Mouse (Mus musculus) left cerebral cortex, adult 6 months (tissue): ENCODE data around the gene Gm21721. TPM values are rescaled to one million over a fixed set of nuclear protein-coding genes. Genes with fewer than 3 reads are reported as not detected.

Experiments used
- long read RNA-seq, 2 experiments: library from polyadenylated mRNA; unstranded; transcript quantifications; one replicate each; pipeline ENCODE4 v2.0.0; 2019 to 2020
- polyA plus RNA-seq: library from polyadenylated mRNA; unstranded; fragments of <200 nt; fragmentation: Nextera tagmentation; gene quantifications from 2 replicates; pipeline ENCODE4 v1.2.3, GENCODE M21; 2021

The Gm21721 gene
- polyA plus RNA-seq = not detected in 2 replicates
- long read RNA-seq, experiment 1 = 0 reads
- long read RNA-seq, experiment 2 = 0 reads

GRCm38 (mm10) chrY:9202090-9202489, at the start of gene Gm21721:
Gene Gm21721, minus strand, starts transcription at chrY:9202190.

Other genes with a start within 250 kb of the Gm21721 start
- gene Gm21292, start 68.3 kb downstream of the Gm21721 start, polyA plus RNA-seq = not detected in 2 replicates
- gene Gm21812, start 145.0 kb upstream of the Gm21721 start, polyA plus RNA-seq = not detected in 2 replicates
- gene Gm21874, start 214.0 kb upstream of the Gm21721 start, polyA plus RNA-seq = not detected in 2 replicates